Mouse (Mus musculus): ENCODE data around the gene Gjc2. TPM values are rescaled to one million over a fixed set of nuclear protein-coding genes. Genes with fewer than 3 reads are reported as not detected.

Gene Gjc2
- total RNA-seq, 4 experiments from 2014 or later: 0.66 to 1.4 (median 1.2) TPM

DNA sequence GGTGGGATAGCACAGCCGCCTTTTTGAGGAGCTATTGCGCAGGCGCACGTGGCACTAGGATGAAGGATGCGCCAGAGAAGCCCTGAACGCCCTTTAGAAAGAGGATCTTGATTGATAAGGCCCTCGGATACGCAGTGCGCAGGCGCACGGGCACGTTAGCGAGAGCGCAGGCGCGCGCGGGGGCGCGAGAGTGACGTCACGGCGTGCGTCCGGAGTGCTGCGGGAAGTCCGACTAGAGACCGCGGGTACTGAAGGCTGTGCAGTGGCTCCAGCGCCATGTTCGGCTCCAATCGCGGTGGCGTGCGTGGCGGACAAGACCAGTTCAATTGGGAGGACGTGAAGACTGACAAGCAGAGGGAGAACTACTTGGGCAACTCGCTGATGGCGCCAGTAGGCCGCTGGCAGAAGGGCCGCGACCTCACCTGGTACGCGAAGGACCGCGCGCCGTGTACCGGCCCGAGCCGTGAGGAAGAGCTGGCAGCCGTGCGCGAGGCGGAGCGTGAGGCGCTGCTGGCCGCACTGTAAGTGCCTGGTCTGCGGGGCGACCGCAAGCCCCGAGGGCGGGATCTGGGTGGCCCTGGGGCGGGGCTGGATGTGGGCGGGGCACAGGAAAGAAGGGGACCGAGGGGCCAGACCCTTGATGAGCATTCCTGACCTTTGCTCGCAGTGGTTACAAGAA, 25.3 kb upstream of the Gjc2 start, which contains the start of gene 2310033P09Rik:
Gene 2310033P09Rik (plus strand): TSS at position 169 of the 679 bp plus-strand sequence.
- peak; percentile 93 for DNase-seq

DNA sequence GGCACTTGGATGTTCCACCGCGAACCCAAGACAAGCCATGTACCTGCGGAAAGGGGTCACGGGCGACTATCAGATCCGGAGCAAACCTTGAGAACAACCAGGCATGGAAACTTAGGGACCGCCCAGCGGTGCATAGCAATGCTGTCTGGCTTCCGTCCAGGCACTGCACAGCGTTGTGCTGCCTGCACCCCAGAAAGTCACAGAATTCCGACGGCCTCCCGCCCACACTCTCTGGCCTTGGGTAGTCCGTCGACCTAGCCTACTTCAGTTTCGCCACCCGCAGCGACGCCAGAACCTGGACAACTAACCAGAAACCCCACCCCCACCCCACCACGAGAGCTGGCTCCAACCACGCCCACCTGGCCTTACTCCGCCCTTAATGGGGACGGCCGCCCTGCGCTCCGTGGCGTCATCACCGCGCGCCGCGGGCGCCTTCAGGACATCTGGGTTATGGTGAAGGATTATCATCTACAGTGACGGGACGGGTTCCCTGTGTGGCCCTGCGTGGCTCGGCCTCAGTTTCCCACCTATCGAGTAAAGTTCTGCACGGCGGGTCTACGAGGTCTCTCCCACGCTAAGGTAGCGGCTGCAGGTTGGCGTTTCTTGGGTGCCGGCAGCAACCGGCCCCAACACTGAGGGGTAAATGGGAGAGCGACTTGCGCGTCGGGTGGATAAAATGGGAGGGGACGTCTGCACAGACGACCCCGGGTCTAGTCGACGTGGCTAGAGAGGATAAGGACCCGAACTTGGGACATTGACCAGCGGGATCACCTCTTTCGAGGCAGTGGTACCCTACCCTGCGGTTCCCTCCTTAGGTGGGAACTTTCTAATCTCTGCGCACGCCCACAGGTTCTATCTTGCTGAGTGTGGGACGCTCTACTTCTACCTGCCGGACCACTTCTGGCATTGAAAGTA, 19.3 kb upstream of the Gjc2 start, which contains the start of gene Mrpl55:
Gene Mrpl55 (plus strand): TSS at position 406 of the 915 bp plus-strand sequence.
- peak; percentile 87 for DNase-seq

- no peak for DNase-seq
Measured at GRCm38 (mm10) chr11:59201216-59202002, 18.4 kb upstream of the Gjc2 start.

- DNase-seq: no peak
Measured at GRCm38 (mm10) chr11:59196230-59196629, 13.2 kb upstream of the Gjc2 start.

DNA sequence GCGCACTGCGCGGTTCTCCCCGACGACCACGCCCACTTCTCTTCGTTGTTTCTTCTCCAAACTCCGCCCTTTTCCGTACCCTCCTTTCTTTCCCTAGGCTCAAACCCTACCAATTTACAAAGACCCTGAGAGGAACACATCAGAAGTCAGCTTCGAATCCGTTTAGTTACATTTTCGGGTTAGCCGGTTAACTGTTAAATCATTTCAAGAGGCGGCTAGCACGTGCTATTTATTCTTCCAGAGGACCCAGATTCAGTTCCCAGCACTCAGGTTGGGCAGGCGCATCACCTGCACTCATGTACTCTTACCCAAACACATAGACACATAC, 9.0 kb upstream of the Gjc2 start, which contains the start of gene Guk1:
Gene Guk1 (minus strand): TSS at position 154 of the 328 bp plus-strand sequence.
- DNase-seq: no peak

GRCm38 (mm10) chr11:59191231-59192058, 8.4 kb upstream of the Gjc2 start:
- peak; percentile 92 for DNase-seq

DNA sequence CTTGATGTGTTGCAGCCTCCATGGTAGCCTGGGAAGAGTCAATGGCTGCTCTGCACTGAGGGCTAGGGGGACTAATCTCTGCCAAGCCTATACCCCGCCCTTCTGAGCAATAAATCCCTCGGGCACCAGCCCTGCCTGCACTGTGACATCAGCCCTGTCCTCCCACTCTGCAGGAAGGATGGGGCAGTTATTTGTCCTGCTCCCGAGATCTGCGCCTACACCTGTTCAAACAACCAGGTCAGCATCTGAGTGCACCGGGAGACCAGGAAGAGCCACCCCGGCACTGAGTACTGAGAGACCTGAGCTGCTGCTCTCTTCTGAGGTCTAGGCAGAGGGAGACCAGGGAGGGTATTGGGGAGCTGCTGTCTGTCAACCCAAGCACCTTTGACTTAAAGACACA, 4.7 kb upstream of the Gjc2 start:
- DNase-seq: no peak

DNA sequence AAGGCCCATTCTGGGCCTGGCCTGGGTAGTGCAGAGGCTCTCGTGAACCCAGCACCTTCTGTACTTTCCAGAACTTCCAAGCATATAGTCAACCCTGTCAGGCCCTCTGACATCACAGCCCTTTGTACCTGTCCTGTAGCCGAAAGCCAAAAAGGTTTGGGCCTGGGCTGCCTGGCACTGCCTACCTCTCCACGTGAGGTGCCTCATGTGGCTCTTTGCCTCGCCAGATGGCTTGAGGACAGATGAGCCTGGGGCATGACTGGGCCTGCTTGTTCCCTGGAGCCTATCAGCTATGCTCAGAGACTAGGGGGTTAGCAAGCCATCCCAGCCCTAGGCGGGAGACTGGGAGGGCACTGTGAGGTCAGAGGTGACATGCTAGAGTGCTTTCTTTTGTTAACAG, 2.5 kb upstream of the Gjc2 start:
- no peak for DNase-seq

DNA sequence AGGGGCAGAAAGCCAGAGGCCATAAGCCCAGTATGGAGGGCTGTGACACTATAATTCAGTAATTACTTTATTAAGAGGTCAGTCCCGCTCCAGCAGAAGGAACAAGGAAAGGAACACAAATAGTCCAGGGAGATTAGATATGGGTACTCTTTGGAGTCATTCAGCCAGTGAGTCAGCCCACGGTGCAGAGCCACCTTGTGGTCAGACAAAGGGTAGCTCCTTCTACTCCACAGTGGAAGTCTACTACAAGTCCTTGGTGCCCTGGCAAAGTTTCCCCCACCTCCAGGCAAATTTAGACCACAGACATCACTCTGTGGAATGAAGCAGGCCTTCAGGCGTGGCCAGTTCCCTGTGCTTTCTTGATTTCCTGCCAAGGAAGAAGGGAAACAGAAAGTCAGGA, 808 bp upstream of the Gjc2 start:
- DNase-seq: peak; percentile 40

DNA sequence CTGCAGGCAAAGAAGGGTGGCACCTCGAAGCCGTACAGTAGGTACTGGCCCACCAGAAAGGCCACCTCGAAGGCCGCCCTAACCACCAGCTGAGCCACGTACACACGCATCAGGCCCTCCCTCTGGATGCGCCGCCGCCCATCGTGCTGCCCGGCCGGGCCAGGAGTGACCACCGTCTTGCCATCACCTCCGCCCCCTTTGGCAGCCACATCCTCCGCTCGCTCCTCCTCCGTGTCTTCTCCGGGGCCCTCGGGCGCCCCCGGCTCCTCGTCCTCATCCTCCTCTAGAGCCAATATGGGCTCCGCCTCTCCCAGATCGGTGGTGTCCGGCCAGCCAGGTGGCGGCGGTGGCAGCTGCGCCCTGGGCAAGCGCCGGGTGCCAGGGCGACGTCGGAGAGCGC, 6.1 kb downstream of the Gjc2 start:
- no peak for DNase-seq

GRCm38 (mm10) chr11:59176475-59176874, 6.5 kb downstream of the Gjc2 start:
- DNase-seq: no peak

DNA sequence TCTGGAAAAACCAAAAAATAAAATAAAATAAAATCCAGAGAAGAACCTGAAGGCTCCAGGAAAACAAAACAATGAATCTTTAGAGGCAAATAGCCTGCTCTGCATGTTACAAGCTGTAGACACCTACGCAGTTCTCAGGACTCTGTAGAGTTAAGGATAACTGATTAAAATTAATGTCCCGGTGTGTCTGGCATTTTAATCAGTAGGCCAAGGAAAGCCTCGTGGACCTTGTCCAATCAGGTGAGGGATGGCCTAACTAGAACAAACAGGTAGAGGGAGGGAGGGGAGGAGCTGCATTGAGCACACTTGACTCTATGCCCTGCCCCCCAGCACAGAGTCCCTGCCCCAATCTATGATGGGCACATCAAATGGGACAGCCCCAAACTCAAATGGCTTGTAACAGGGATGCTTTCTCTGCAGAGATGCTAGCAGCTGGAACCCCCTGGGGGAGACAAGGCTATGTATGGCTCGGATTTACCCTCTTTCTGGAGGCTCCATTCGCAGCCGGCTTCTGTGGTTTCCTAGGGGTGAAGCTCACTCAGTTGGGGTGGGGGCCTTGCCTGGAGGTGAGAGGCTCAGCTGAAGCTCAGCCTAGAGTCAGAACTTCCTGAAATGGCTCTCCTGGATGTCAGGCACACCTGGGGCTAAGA, 8.7 kb downstream of the Gjc2 start:
- no peak for DNase-seq

DNA sequence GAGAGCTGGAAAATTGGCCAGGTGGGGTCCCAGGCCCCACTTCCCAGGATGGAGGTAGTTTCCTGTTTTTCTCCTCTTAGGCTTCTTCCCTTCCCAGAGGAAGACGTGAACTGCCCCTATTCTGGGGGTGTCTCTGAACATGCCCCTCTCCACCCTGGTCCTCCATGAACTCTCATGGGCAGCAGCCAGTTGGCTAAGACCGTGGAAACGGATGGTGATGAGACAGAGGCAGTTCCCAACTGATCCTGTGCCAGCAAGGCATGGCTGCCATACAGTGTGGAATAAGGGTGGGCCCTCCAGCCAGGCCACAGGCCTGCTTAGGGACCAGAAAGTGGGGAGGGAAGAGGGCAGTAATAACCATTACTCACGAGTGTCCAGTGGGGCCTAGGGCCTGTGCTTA, 12.5 kb downstream of the Gjc2 start:
- DNase-seq: no peak

GRCm38 (mm10) chr11:59169807-59170206, 13.2 kb downstream of the Gjc2 start:
- DNase-seq: no peak

- DNase-seq: no peak
Measured at GRCm38 (mm10) chr11:59165616-59166241, 17.3 kb downstream of the Gjc2 start.

GRCm38 (mm10) chr11:59164384-59164783, 18.6 kb downstream of the Gjc2 start:
- DNase-seq: no peak

GRCm38 (mm10) chr11:59163255-59164236, 19.5 kb downstream of the Gjc2 start, which contains the start of gene Iba57:
Gene Iba57 (minus strand): TSS chr11:59163739.
- peak; percentile 99 for DNase-seq

- DNase-seq: no peak
Measured at GRCm38 (mm10) chr11:59162443-59163254, 20.4 kb downstream of the Gjc2 start.

- no peak for DNase-seq
Measured at GRCm38 (mm10) chr11:59161398-59161797, 21.6 kb downstream of the Gjc2 start.

Data from adrenal gland, adult 8-10 months (tissue).